14 mouse cellular contexts compared by ENCODE assay signal in the genomic region with DNA sequence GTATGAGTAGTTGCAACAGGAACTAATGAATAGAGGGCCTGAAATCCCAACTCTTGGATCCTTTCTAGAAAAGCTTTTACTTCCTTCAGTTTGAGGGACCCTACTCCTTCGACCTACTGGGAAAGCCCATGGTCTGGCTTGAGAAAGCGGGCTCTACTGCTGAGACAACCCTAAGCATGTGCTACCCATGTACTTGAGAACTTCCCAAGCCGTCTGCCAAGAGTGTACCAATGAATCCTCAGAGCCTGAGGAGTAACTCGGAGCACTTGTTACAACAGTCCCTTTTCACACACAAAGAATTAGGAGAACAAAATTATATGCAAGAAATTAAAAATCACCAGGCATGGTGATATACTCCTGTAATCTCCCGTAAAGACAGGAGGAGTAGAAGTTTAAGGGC. TPM values are rescaled to one million over a fixed set of nuclear protein-coding genes. Genes with fewer than 3 reads are reported as not detected.
DNase-seq lines count a peak whose midpoint lies in the region.
"Had no signal": no experiment of that assay in that cellular context is flagged by ENCODE, and none has a peak within 500 bp of the region (broad histone marks: within the 10 kb centered on the region; RNA-seq: fewer than 3 reads in every experiment).

No protein-coding gene starts in this region.

- DNase-seq in heart, adult 11 months, result peak; percentile 55
- no peak for DNase-seq in heart, adult 8-10 months (ENCODE audit: low spot score)
- peak; percentile 52 for DNase-seq in adipocyte (ENCODE audit: low spot score)
- DNase-seq in kidney, postnatal 4 days, result no peak
- DNase-seq: adrenal gland, adult 2 months; adrenal gland, adult 8-10 months; adrenal gland, postnatal 10 days; adrenal gland, postnatal 25 days; adrenal gland, postnatal 36 days; B cell, adult 2 months; cerebellum, adult 11 months; cerebellum, adult 11-12 months; cerebellum, adult 18-20 months; cerebellum, adult 2 months had no signal

RNA-seq across cellular contexts. Expression of a gene that starts 37.5 kb away (rescaled TPM):
- 100 to 1,000 TPM; 134 to 157 (median 146) TPM for total RNA-seq in heart, adult 8-10 months (2022)

Comparison
In these comparisons a context has a peak if more than half of its experiments do, and no peak if none do; other contexts are left out.
1. DNase-seq: peak in heart, adult 11 months (single experiment) and adipocyte (single experiment); none in heart, adult 8-10 months (single experiment) and kidney, postnatal 4 days (0 of 2).